Mouse (Mus musculus): Measurements from ENCODE around the gene Gm42791. TPM values are rescaled to one million over a fixed set of nuclear protein-coding genes. Genes with fewer than 3 reads are reported as not detected.

Gm42791 gene
- polyA plus RNA-seq, 1 experiment from 2014 or later = not detected

DNA sequence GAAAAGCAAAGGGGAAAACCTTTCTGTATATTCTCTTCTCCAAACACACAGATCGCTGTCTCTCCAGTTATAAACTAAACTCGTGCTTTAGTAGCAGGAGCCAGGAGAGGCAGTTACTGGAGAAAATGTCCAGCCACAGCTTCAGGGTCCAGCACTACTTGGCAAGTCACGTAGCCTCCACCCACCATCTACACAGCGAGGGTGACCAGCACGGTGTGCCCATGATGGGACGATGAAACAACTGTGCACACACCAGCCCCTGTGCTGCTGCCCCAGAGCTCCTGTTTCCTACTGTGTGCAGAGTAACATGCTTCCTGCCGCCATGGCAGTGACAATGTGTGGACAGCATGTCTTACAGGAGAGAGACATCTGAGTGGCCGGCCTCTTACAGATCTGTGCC, 121.8 kb downstream of the Gm42791 start:
- TF ChIP-seq CTCF (IDR thresholded peaks at IDR 0.05) = no peak
- ChIA-PET CTCF (no interaction called here), POLR2A (interaction anchor here (1.1 kb wide), 1 partner anchor 7 kb away, joined by 3 read pairs; no protein-coding TSS in a partner anchor)
- ATAC-seq (no peak), DNase-seq (ENCODE audit: low read depth, low spot score) (no peak)
- in situ Hi-C loops (cut with MboI; ENCODE audit: low pct_unique_long_range_greater_than_20kb) = no loop called here
- no peaks in the 10 kb centered on the region for H3K27me3 ChIP-seq

DNA sequence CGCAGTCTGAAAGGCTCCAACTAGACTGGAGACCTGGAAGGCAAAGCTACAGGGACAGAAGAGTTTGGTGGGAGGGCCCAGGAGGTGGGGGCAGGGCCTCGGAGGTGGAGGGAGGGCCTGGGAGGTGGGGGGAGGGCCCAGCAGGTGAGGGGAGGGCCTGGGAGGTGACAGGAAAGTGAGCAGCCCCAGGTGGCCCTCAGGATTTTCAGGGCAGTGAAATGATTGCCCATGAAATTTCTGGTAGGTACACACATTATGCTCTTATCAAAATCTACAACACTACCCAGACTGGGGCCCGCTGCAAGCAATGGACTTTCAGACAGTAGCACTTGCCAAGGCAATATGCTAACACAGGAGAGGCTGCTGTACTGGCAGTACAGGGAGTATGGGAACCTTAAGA, 125.4 kb downstream of the Gm42791 start:
- in situ Hi-C loops (cut with MboI; ENCODE audit: low pct_unique_long_range_greater_than_20kb) = no loop called here
- DNase-seq (ENCODE audit: low read depth, low spot score) (no peak), ATAC-seq (no peak)
- H3K27me3 ChIP-seq = no peaks in the 10 kb centered on the region
- ChIA-PET POLR2A (no interaction called here), CTCF (no interaction called here)
- TF ChIP-seq CTCF (IDR thresholded peaks at IDR 0.05) = no peak

DNA sequence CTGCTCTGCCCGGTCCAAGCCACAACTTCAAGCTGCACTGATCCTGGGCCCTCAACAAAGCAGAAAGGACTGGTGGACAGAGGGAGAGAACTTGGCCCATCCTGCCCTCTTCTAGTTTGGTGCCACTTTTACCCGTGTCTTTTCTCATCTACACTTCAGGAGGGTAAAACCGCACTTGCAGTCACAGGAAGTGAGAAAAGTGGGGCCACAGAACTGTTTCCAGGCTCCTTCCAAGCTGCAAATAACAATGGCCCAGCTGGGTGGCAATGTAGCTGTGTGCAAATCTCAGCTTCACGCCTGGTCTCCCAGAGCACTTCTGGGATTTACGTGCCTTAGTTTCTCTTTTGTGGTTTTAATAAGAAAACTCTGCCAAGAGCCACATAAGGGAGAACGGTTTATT, 127.2 kb downstream of the Gm42791 start:
- no peak for TF ChIP-seq CTCF (IDR thresholded peaks at IDR 0.05)
- no peaks in the 10 kb centered on the region for H3K27me3 ChIP-seq
- CTCF ChIA-PET = interaction anchor here (0.9 to 2.7 kb wide), 2 partner anchors 9 to 38 kb away, joined by 3 to 6 read pairs; no protein-coding TSS in a partner anchor
- ATAC-seq (no peak), DNase-seq (ENCODE audit: low read depth, low spot score) (no peak)
- POLR2A ChIA-PET = no interaction called here
- in situ Hi-C loops (cut with MboI; ENCODE audit: low pct_unique_long_range_greater_than_20kb) = no loop called here

DNA sequence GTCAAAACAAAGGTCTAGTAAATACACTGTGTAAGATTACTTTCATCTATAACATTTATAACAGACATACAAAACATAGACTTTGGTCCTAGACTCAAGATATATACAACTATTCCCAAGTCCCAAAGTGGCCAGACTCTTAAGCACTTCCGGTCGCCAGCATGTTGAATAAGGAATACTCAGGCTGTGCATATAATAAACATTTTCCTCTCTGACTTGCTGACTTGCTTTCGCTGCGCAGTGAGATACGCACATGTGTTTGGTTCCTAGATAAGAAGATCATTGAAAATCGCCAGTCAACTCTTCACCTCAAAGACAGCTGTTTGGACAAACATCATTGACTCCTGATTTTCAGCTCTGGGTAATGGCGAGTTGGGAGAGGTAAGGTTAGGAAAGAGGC, 127.8 kb downstream of the Gm42791 start:
- no peaks in the 10 kb centered on the region for H3K27me3 ChIP-seq
- in situ Hi-C loops (cut with MboI; ENCODE audit: low pct_unique_long_range_greater_than_20kb) = no loop called here
- ATAC-seq (no peak), DNase-seq (ENCODE audit: low read depth, low spot score) (no peak)
- TF ChIP-seq CTCF (IDR thresholded peaks at IDR 0.05) = no peak
- POLR2A ChIA-PET = no interaction called here
- CTCF ChIA-PET = interaction anchor here (2.7 kb wide), 1 partner anchor 10 kb away, joined by 6 read pairs; no protein-coding TSS in a partner anchor

DNA sequence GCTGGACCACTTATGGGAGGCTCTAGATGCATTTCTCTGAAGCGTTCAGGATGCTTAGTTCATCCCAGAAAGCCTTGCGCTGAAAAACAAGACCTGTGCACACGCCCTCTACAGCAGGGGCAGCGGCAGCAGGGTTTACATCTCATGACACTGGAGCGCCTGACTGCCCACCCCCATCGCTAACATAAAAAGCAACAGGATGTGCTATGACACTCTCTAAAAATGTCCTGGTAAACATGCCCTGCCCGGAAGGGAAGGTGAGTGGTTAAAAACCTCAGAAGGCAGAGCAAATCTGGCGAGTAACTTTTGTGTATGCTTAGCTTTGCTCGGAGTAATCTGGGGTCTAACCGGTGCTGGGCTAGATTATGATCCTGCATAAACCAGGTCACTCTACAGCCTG, 128.4 kb downstream of the Gm42791 start:
- no peak for DNase-seq (ENCODE audit: low read depth, low spot score)
- in situ Hi-C loops (cut with MboI; ENCODE audit: low pct_unique_long_range_greater_than_20kb) = no loop called here
- ChIA-PET POLR2A (interaction anchor here (1.7 kb wide), 1 partner anchor 7 kb away, joined by 3 read pairs; no protein-coding TSS in a partner anchor), CTCF (interaction anchor here (1.9 to 2.7 kb wide), 2 partner anchors 11 to 58 kb away, joined by 6 to 8 read pairs; no protein-coding TSS in a partner anchor)
- ATAC-seq = no peak
- no peak for TF ChIP-seq CTCF (IDR thresholded peaks at IDR 0.05)
- no peaks in the 10 kb centered on the region for H3K27me3 ChIP-seq

DNA sequence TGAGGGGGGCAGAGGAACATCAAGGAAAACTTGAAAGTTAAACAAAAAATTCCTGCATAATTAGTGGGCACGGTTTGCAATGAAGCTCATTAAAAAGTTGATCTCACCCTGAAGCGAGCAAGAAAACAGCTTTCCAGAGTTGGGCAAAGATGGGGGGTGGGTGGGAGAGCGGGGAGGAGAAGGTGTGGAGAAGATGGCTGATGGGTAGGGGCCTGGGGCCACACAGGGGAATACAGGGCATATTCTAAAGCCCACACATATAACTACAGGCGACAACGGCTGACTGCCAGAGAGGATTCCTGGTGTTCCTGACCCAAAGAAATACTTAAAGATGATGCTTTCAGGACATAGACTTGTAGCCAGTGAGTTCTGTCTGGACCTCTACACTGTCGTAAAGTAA, 131.5 kb downstream of the Gm42791 start:
- CTCF ChIA-PET = no interaction called here
- TF ChIP-seq CTCF (IDR thresholded peaks at IDR 0.05) = no peak
- H3K27me3 ChIP-seq = no peaks in the 10 kb centered on the region
- in situ Hi-C loops (cut with MboI; ENCODE audit: low pct_unique_long_range_greater_than_20kb) = no loop called here
- DNase-seq (ENCODE audit: low read depth, low spot score) (no peak), ATAC-seq (no peak)
- POLR2A ChIA-PET = no interaction called here

DNA sequence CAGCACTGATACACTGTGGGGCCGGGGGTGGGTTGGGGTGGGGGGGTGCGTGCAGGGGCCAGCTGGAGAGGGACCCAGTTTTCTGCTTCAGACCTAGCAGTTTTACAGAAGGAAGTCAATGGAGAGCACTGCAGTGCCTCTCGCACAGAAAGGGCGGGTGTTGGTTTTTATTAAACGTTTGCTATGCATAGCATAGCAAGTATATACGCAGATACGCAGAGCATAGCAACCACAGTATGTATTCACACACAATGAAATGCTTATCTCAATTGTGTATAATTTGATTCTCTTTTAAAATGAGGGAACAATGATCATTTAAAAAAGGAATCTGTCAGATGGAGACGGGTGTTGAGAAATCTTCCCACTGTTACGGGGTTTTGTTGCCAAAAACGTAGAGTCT, 132.1 kb downstream of the Gm42791 start:
- CTCF ChIA-PET = no interaction called here
- DNase-seq (ENCODE audit: low read depth, low spot score) = no peak
- TF ChIP-seq CTCF (IDR thresholded peaks at IDR 0.05) = no peak
- ATAC-seq = no peak
- POLR2A ChIA-PET = no interaction called here
- in situ Hi-C loops (cut with MboI; ENCODE audit: low pct_unique_long_range_greater_than_20kb) = no loop called here
- H3K27me3 ChIP-seq = no peaks in the 10 kb centered on the region

DNA sequence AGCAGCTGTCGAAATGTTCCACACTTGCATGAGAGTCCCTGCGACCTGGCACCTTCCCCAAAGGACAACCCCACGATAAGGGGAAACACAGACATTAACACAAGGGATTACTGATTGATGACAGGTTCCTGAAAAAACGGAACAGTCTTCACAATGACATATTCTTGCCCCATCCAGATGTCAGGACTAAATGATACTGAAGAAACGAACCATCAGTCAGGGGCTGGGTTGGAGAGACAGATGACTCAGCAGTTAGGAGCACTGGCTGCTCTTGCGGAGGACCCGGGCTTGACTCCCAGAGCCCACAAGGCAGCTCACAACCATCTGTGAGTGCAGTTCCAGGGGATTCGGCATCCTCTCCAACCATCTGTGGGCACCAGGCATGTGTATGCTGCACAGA, 132.8 kb downstream of the Gm42791 start:
- ATAC-seq (no peak), DNase-seq (ENCODE audit: low read depth, low spot score) (no peak)
- in situ Hi-C loops (cut with MboI; ENCODE audit: low pct_unique_long_range_greater_than_20kb) = no loop called here
- ChIA-PET CTCF (interaction anchor here (1.2 kb wide), 1 partner anchor 31 kb away, joined by 4 read pairs; no protein-coding TSS in a partner anchor), POLR2A (no interaction called here)
- H3K27me3 ChIP-seq = no peaks in the 10 kb centered on the region
- TF ChIP-seq CTCF (IDR thresholded peaks at IDR 0.05) = no peak

DNA sequence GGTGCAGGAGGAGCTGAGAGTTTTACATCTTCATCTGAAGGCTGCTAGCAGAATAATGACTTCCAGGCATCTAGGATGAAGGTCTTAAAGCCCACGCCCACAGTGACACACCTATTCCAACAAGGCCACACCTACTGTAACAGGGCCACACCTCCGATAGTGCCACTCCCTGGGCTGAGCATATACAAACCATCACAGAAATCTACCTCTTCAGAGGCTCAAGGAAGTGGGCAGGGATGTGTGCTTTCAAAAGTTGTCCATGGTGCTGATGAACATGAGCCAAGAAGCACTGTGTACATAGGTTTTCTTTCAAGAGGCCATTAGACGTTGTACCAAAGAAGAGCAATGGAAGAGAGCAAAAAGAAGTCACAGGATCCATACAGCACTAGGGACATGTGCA, 137.4 kb downstream of the Gm42791 start:
- ChIA-PET CTCF (no interaction called here), POLR2A (no interaction called here)
- in situ Hi-C loops (cut with MboI; ENCODE audit: low pct_unique_long_range_greater_than_20kb) = no loop called here
- no peak for DNase-seq (ENCODE audit: low read depth, low spot score)
- H3K27me3 ChIP-seq = no peaks in the 10 kb centered on the region
- TF ChIP-seq CTCF (IDR thresholded peaks at IDR 0.05) = no peak
- no peak for ATAC-seq

DNA sequence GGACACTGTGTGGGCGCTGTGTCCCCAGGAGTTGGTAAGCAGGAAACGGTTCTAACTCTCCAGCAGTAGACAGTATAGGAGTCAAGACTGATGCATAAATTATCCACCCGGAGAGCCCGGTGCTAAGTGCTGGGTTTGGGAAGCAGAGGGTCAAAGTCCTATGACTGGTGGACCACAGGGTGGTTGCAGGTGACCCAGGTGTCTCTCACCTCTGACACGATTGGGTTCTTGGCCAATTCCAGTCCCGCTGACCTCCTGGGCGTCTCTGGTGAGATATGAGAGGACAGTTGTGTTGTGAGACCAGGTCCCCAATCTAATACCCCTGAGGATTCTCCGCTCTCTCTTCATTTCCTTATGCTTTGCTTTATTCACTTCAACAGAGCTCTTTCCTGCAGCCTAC, 139.9 kb downstream of the Gm42791 start:
- H3K27me3 ChIP-seq = no peaks in the 10 kb centered on the region
- TF ChIP-seq CTCF (IDR thresholded peaks at IDR 0.05) = no peak
- ATAC-seq = peak; percentile 12
- ChIA-PET POLR2A (no interaction called here), CTCF (interaction anchor here (1.2 kb wide), 1 partner anchor 25 kb away, joined by 3 read pairs; no protein-coding TSS in a partner anchor)
- DNase-seq (ENCODE audit: low read depth, low spot score) = no peak
- in situ Hi-C loops (cut with MboI; ENCODE audit: low pct_unique_long_range_greater_than_20kb) = no loop called here

DNA sequence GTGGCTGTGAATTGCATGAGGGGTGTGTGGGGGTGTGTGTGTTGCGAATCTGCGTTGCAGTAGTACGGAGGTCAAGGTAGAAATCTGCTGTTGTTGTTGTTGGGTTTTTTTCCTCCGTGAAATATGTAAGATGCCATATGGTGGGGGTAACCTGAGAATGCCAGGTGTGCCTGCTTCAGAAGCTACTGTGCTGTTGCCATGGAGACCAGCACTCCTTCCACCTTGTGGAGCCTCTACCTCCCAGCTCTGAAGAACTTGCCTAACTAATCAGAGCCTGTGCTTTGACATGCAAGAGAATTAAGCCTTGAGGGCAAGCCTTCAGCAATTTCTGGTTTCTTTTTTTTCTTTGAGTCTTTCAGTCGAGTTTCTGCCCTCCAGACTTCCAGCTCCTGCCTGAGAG, 140.8 kb downstream of the Gm42791 start:
- ChIA-PET CTCF (interaction anchor here (1.2 kb wide), 1 partner anchor 26 kb away, joined by 3 read pairs; no protein-coding TSS in a partner anchor), POLR2A (no interaction called here)
- in situ Hi-C loops (cut with MboI; ENCODE audit: low pct_unique_long_range_greater_than_20kb) = no loop called here
- TF ChIP-seq CTCF (IDR thresholded peaks at IDR 0.05) = no peak
- H3K27me3 ChIP-seq = no peaks in the 10 kb centered on the region
- ATAC-seq (no peak), DNase-seq (ENCODE audit: low read depth, low spot score) (no peak)

DNA sequence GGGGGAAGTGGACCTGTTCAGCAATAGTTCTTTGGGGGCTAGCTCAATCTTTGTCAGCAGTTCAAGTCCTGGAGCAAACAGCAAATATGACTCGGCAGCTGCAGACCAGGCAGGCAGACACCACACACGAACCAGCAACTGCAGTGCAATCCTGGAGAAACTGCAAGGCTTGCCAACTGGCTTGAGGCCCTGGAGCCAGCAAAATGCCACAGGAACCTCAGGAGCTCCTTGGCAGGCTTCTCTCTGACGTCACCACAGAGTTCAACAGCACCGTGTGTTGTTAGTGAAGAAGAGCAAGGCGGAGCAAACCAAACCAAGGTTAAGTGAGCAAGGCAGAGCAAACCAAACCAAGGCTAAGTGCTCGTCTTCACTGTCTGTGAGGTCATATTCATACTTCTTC, 145.4 kb downstream of the Gm42791 start:
- POLR2A ChIA-PET = no interaction called here
- DNase-seq (ENCODE audit: low read depth, low spot score) (no peak), ATAC-seq (no peak)
- H3K27me3 ChIP-seq = no peaks in the 10 kb centered on the region
- CTCF ChIA-PET = no interaction called here
- in situ Hi-C loops (cut with MboI; ENCODE audit: low pct_unique_long_range_greater_than_20kb) = no loop called here
- no peak for TF ChIP-seq CTCF (IDR thresholded peaks at IDR 0.05)

All from Patski (cell line).